ENCODE assay signal across 8 mouse cellular contexts in the genomic region with DNA sequence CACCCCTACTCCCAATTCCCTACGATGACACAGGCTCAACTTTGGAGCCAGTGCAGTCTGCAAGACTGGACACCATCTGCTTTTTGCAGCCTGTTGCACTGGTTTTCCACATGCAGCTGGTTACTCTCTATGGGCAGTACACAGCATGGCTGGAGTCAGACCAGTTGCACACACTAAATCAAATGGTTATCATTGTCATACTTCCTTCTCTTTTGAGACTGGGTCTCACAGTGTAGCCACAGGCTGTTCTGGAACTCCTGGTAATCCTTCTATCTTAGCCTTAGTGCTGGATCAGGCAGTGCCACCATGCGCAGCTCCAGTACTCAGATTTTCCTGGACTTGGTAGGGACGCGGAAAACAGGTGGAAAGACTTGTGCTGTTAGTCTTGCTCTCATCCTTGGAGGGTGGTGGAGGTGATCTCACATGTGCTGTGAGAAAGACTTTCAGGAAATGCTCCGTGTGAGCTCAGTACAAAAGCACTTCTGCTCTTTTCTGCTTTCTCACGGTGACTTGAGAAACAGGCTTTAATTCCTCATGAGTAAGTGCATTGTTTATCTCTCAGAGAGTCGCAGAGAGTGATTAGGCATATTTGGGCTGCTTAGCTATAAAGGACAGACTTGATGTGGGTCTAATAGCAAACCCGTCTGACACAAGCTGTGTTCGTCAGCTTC. TPM values are rescaled to one million over a fixed set of nuclear protein-coding genes. Genes with fewer than 3 reads are reported as not detected.
DNase-seq lines count a peak whose midpoint lies in the region; ATAC-seq and TF ChIP-seq lines count a peak whose summit lies in the region.

No protein-coding gene starts in this region.

- peak; percentile 4; the same call in 1 of the 2 replicates for ATAC-seq in heart, embryonic 14.5 days (ENCODE audit: insufficient number of reproducible peaks, insufficient read depth, low FRiP score, low read depth)

- H3K9ac ChIP-seq in heart, embryonic 14.5 days (ENCODE audit: low read length), result peak overlapping the region; percentile 84

- H3K9me3 ChIP-seq in heart, embryonic 14.5 days (ENCODE audit: control insufficient read depth, low read length), result no peaks in the 10 kb centered on the region
- no peaks in the 10 kb centered on the region for H3K9me3 ChIP-seq in hindbrain, embryonic 10.5 days

- H3K27ac ChIP-seq in heart, embryonic 14.5 days (replicated peaks in 1 of 2; ENCODE audit: control insufficient read depth in 1 of 2, insufficient read depth in 1 of 2, low read depth in 2 of 2, low read length in 2 of 2), result peak overlapping the region; percentile 45 to 46; a peak in 3 of 4 replicates
- peak overlapping the region; percentile 77 for H3K27ac ChIP-seq in bone marrow macrophage, adult 2 months (ENCODE audit: insufficient read depth, low read depth, low read length)
- peak overlapping the region; percentile 89 for H3K27ac ChIP-seq in hindbrain, embryonic 10.5 days
- H3K27ac ChIP-seq in macrophage, result peak overlapping the region; percentile 80

- no peak for DNase-seq in heart, postnatal 25 days (ENCODE audit: low spot score)
- DNase-seq in hindbrain, embryonic 10.5 days (ENCODE audit: low spot score), result no peak
- no peak for DNase-seq in cerebellum, adult 8-10 months
- no peak for DNase-seq in embryo, embryonic 9.5 days (ENCODE audit: extremely low spot score)
- DNase-seq in cerebellum, adult 11-12 months, result no peak

- peaks cover 55% of the 10 kb centered on the region for H3K79me2 ChIP-seq in macrophage (ENCODE audit: inconsistent target)

- no peaks in the 10 kb centered on the region for H3K27me3 ChIP-seq in heart, embryonic 14.5 days (ENCODE audit: control insufficient read depth, insufficient read depth, low read length)
- peaks cover 9% of the 10 kb centered on the region; the same call in 1 of the 2 replicates for H3K27me3 ChIP-seq in hindbrain, embryonic 10.5 days (ENCODE audit: insufficient read depth, poor library complexity, severe bottlenecking)

- peak overlapping the region; percentile 79 to 90 for H3K4me3 ChIP-seq in heart, embryonic 14.5 days (ENCODE audit: control insufficient read depth in 1 of 2, insufficient read depth in 1 of 2, low read depth in 1 of 2, low read length in 2 of 2)
- H3K4me3 ChIP-seq in bone marrow macrophage, adult 2 months (ENCODE audit: insufficient read depth, low read length), result peak overlapping the region; percentile 64
- H3K4me3 ChIP-seq in hindbrain, embryonic 10.5 days, result peak overlapping the region; percentile 80
- peak overlapping the region; percentile 83 for H3K4me3 ChIP-seq in macrophage (ENCODE audit: inconsistent target)

- peak overlapping the region; percentile 98 for H3K4me2 ChIP-seq in heart, embryonic 14.5 days (ENCODE audit: low read length)

- peaks cover 21% of the 10 kb centered on the region for H3K36me3 ChIP-seq in heart, embryonic 14.5 days (ENCODE audit: control insufficient read depth, insufficient read depth, low read length)
- peaks cover 21% of the 10 kb centered on the region for H3K36me3 ChIP-seq in hindbrain, embryonic 10.5 days
- peaks cover 20% of the 10 kb centered on the region for H3K36me3 ChIP-seq in macrophage (ENCODE audit: inconsistent target)

- no peak for TF ChIP-seq CTCF in bone marrow macrophage, adult 2 months (IDR thresholded peaks at IDR 0.05; ENCODE audit: low read depth, low read length)

- intact Hi-C loops in heart, postnatal 25 days (cut with DNase I), result no loop called here

- WGBS in heart, embryonic 14.5 days, result 27% methylated on average over 9 of the region's 9 CpGs
- 40% methylated on average over 9 of the region's 9 CpGs for WGBS in hindbrain, embryonic 10.5 days
- WGBS in macrophage (ENCODE audit: missing documents), result 6% methylated on average over 9 of the region's 9 CpGs

- H3K4me1 ChIP-seq in heart, embryonic 14.5 days (ENCODE audit: control insufficient read depth in 2 of 2, insufficient read depth in 2 of 2, low read length in 2 of 2), result peaks cover 10 to 12% of the 10 kb centered on the region in 2 experiments
- peaks cover 15% of the 10 kb centered on the region for H3K4me1 ChIP-seq in bone marrow macrophage, adult 2 months (ENCODE audit: control insufficient read depth, insufficient read depth, low read length)
- peaks cover 22% of the 10 kb centered on the region for H3K4me1 ChIP-seq in hindbrain, embryonic 10.5 days (replicated peaks)

- no peak for TF ChIP-seq POLR2A in bone marrow macrophage, adult 2 months (IDR thresholded peaks at IDR 0.05; ENCODE audit: borderline replicate concordance, low read depth, low read length)

RNA-seq across cellular contexts. Expression of gene Taldo1, which starts 0.7 kb away (rescaled TPM):
- 216 and 221 TPM in 2 replicates for polyA plus RNA-seq in heart, embryonic 14.5 days (2014; fragmentation: Nextera tagmentation; extraction: Ambion mirVana)
- 100 to 1,000 TPM; 124 to 126 TPM for total RNA-seq in heart, postnatal 25 days (2021)
- 422 and 438 TPM in 2 replicates for polyA plus RNA-seq in bone marrow macrophage, adult 2 months (2012; ENCODE audit: insufficient read depth, insufficient read length, missing spikeins)
- 336 and 378 TPM in 2 replicates for polyA plus RNA-seq in hindbrain, embryonic 10.5 days (2016; fragmentation: Nextera tagmentation; extraction: Ambion mirVana)
- 10 to 100 TPM in 22 of 26 experiments, 1 to 10 TPM in 4; 6.9 to 84.0 (median 17.0) TPM for total RNA-seq in macrophage (2018; cell fraction: chromatin; rRNA removed)
- 100 to 1,000 TPM; 146 to 332 (median 253) TPM for total RNA-seq in macrophage (2018; cell fraction: cytosol; rRNA removed)
- 100 to 1,000 TPM in 3 of 26 experiments, 10 to 100 TPM in 23; 33.8 to 135 (median 54.6) TPM for total RNA-seq in macrophage (2018; cell fraction: nucleus; rRNA removed)
- 238 to 467 TPM (median 415 TPM) in 3 replicates for polyA plus RNA-seq in macrophage (2018)

RNA-seq across cellular contexts. Expression of gene Gatd1, which starts 21.2 kb away (rescaled TPM):
- 25.6 and 30.2 TPM in 2 replicates for polyA plus RNA-seq in heart, embryonic 14.5 days (2014; fragmentation: Nextera tagmentation; extraction: Ambion mirVana)
- total RNA-seq in heart, postnatal 25 days (2021), result 10 to 100 TPM; 13.8 to 14.2 TPM
- polyA plus RNA-seq in bone marrow macrophage, adult 2 months (2012; ENCODE audit: insufficient read depth, insufficient read length, missing spikeins), result 45.8 and 50.5 TPM in 2 replicates
- 45.2 and 49.4 TPM in 2 replicates for polyA plus RNA-seq in hindbrain, embryonic 10.5 days (2016; fragmentation: Nextera tagmentation; extraction: Ambion mirVana)
- total RNA-seq in macrophage (2018; cell fraction: chromatin; rRNA removed), result 10 to 100 TPM in 16 of 26 experiments, 1 to 10 TPM in 10; 1.8 to 58.8 (median 22.3) TPM
- 10 to 100 TPM; 11.5 to 28.2 (median 21.3) TPM for total RNA-seq in macrophage (2018; cell fraction: cytosol; rRNA removed)
- total RNA-seq in macrophage (2018; cell fraction: nucleus; rRNA removed), result 10 to 100 TPM in 20 of 26 experiments, 1 to 10 TPM in 6; 5.1 to 38.2 (median 15.9) TPM
- polyA plus RNA-seq in macrophage (2018), result 8.0 to 25.6 TPM (median 17.6 TPM) in 3 replicates

RNA-seq across cellular contexts. Expression of gene Cend1, which starts 36.6 kb away (rescaled TPM):
- polyA plus RNA-seq in heart, embryonic 14.5 days (2014; fragmentation: Nextera tagmentation; extraction: Ambion mirVana), result 1.6 and 2.1 TPM in 2 replicates
- under 1 TPM; 0.75 to 0.84 TPM for total RNA-seq in heart, postnatal 25 days (2021)
- polyA plus RNA-seq in bone marrow macrophage, adult 2 months (2012; ENCODE audit: insufficient read depth, insufficient read length, missing spikeins), result not detected in 2 replicates
- 11.5 and 21.9 TPM in 2 replicates for polyA plus RNA-seq in hindbrain, embryonic 10.5 days (2016; fragmentation: Nextera tagmentation; extraction: Ambion mirVana)
- total RNA-seq in macrophage (2018; cell fraction: chromatin; rRNA removed), result 1 to 10 TPM in 1 of 26 experiments, not detected in 25; 1.4 TPM
- not detected for total RNA-seq in macrophage (2018; cell fraction: cytosol; rRNA removed)
- not detected for total RNA-seq in macrophage (2018; cell fraction: nucleus; rRNA removed)
- not detected in 3 replicates for polyA plus RNA-seq in macrophage (2018)

RNA-seq across cellular contexts. Expression of gene Slc25a22, which starts 45.0 kb away (rescaled TPM):
- polyA plus RNA-seq in heart, embryonic 14.5 days (2014; fragmentation: Nextera tagmentation; extraction: Ambion mirVana), result 13.0 and 13.3 TPM in 2 replicates
- 10 to 100 TPM; 58.8 to 72.6 TPM for total RNA-seq in heart, postnatal 25 days (2021)
- polyA plus RNA-seq in bone marrow macrophage, adult 2 months (2012; ENCODE audit: insufficient read depth, insufficient read length, missing spikeins), result 21.4 and 24.8 TPM in 2 replicates
- 45.9 and 55.6 TPM in 2 replicates for polyA plus RNA-seq in hindbrain, embryonic 10.5 days (2016; fragmentation: Nextera tagmentation; extraction: Ambion mirVana)
- total RNA-seq in macrophage (2018; cell fraction: chromatin; rRNA removed), result 100 to 1,000 TPM in 14 of 26 experiments, 10 to 100 TPM in 12; 29.9 to 222 (median 122) TPM
- total RNA-seq in macrophage (2018; cell fraction: cytosol; rRNA removed), result 10 to 100 TPM; 12.6 to 98.1 (median 37.0) TPM
- 100 to 1,000 TPM in 11 of 26 experiments, 10 to 100 TPM in 15; 35.5 to 215 (median 86.3) TPM for total RNA-seq in macrophage (2018; cell fraction: nucleus; rRNA removed)
- polyA plus RNA-seq in macrophage (2018), result 12.7 to 36.5 TPM (median 27.8 TPM) in 3 replicates

RNA-seq across cellular contexts. Expression of gene Pidd1, which starts 51.1 kb away (rescaled TPM):
- polyA plus RNA-seq in heart, embryonic 14.5 days (2014; fragmentation: Nextera tagmentation; extraction: Ambion mirVana), result 6.1 and 7.1 TPM in 2 replicates
- under 1 TPM; 0.39 to 0.86 TPM for total RNA-seq in heart, postnatal 25 days (2021)
- polyA plus RNA-seq in bone marrow macrophage, adult 2 months (2012; ENCODE audit: insufficient read depth, insufficient read length, missing spikeins), result 4.0 and 5.6 TPM in 2 replicates
- 21.0 and 23.2 TPM in 2 replicates for polyA plus RNA-seq in hindbrain, embryonic 10.5 days (2016; fragmentation: Nextera tagmentation; extraction: Ambion mirVana)
- total RNA-seq in macrophage (2018; cell fraction: chromatin; rRNA removed), result 10 to 100 TPM in 10 of 26 experiments, 1 to 10 TPM in 15, under 1 TPM in 1; 0.95 to 19.7 (median 7.7) TPM
- 1 to 10 TPM in 18 of 26 experiments, under 1 TPM in 8; 0.53 to 2.6 (median 1.2) TPM for total RNA-seq in macrophage (2018; cell fraction: cytosol; rRNA removed)
- total RNA-seq in macrophage (2018; cell fraction: nucleus; rRNA removed), result 10 to 100 TPM in 4 of 26 experiments, 1 to 10 TPM in 22; 1.3 to 35.6 (median 5.7) TPM
- 1.5 to 4.4 TPM (median 1.7 TPM) in 3 replicates for polyA plus RNA-seq in macrophage (2018)
